Mouse (Mus musculus): ENCODE measurements around the gene Clec11a.

Gene Clec11a

DNA sequence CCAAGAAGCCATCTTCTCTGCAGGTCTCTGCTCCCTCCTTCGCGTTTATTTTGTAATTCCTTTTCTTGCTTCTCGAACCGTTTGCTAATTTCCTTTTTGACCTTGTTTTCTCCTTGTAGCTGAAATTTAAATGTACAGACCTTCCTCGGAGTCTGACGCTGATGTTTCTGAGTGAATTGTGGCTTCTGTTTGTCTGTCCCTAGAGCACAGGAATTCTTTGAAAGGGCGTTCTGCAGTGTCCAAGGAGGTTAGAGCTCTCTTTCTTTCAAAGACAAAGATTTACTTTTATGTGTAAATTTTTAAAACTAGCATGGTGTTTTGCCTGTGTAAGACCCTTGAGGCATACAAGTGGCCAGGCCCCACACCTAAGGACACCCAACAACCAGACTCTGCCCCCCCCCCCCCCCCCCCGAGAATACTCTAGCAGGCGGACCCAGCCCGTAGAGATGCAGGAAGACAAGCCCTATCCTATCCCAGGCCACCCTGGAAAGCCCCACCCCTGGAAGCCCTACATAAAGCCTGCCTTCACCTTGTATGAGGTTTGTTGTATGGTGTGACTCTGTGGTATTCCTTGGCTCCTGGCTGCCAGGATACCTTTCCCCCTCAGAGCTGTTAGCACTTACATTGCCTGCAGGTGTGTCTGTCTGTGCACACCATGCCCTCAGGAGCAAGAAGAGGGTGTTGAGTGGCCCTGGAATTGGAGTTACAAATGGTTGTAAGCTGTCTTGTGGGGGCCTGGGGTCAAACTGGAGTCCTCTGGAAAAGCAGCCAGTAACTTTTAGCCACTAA lies 30.0 kb downstream of the Clec11a start:
- no peak for DNase-seq

DNA sequence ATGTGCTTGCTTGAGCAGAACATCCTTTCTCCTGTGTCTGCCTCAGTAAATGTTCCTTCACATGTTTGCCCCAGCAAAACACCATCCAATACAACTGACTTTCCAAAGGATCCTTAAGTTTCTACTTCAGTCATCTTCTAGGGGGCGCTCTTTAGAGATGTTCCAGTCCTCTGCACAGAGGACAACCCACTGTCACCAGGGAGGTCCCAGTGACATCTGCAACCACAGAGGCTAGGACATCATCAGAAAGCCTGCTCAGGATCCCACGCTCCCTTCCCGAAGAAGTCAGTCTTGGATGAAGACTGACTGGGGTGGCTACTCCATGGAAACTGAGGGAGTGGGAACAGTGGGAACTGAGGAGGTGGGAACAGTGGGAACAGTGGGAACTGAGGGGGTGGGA lies 31.2 kb downstream of the Clec11a start:
- no peak for DNase-seq

- DNase-seq, result no peak
Measured at GRCm38 (mm10) chr7:44274096-44274495, 32.6 kb downstream of the Clec11a start.

DNA sequence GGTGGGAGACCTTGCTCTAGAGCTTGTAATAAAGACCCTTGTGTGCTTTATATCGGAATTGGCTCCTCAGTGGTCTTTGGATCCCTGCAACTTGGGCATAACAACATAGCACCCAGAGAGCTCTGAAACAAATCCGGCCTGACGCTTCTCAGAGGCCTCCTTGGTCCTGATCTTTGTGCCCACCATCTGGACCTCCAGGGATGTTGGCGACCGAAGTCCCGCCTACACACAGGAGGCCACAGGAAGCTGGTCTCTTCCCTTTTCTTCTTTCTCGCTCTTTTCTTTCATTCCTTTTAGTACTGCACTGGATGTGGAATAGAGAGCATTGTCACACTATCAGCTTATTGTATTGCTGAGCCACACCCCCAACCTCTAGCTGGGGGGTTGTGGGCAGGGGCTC lies 33.3 kb downstream of the Clec11a start:
- DNase-seq, result no peak

DNA sequence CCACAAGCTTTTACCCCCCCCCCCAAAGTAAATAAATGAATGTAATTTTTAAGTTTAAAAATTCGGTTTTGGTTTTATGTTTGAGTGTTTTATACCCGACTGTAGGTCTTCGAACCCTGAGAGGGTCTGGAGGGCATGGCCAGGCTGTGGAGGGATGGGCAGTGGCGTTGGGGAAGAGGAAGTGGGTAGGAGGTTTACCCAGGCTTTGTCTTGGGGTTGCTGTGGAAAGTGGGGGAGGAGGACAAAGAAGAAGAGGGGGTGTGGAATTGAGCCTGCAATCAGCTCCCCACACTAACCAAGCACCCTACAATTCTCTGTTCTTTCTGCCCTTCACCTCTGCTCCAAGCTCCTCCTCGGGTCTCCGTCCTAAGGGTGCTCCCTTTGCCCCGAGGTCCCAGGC lies 34.2 kb downstream of the Clec11a start:
- DNase-seq, result no peak

DNA sequence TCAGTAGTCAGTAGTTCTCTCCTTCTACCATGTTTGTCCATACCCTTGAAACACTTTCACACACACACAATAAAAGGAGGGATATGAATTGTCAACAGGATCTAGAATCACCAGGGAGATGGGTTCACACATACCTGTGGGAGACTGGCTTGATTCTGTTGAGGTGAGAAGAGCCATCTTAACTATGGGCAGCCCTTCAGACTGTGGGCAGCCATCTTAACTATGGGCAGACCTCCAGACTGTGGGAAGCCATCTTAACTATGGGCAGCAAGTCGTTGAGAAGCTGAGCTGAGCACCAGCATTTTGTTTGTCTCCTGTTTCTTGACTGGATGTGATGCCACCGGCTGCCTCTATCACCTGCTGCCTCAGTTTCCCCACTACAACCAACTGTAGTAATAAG lies 35.4 kb downstream of the Clec11a start:
- no peak for DNase-seq

DNA sequence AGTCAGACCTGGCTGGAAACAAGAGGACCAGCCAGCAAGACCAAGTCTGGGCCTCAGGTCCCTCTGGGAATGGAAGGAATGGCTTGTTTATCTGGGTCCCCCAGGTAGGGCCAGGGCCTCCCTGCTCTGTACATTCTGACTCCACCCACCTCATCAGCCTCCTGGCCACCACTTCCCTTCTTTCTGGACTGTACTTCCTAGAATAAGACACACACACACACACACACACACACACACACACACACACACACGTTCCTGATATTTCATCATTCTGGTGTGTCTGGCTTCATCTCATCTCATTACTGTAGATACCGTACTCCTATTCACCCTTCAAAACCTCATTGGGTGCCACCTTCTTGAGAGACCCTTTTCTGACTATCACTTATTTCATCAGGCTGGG lies 37.3 kb downstream of the Clec11a start:
- DNase-seq, result no peak

DNA sequence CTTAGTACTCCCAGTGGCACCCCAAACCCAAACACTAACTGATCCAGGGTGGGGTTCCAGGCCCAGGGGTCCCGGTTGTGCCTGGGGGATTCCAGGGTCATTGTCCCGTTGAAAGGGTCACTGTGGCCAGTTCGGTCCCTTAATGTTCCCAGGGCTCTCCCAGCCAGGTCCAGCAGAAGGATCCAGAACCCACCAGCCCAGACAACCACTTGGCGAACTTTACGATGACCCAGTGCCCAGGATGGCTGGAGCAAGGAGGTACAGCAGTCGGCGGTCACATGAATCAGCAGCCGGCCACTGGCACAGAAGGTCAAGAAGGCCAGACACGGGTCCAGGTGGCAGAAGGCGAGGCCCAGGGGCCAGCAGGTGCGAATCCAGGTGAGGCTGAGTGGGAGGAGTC lies 38.6 kb downstream of the Clec11a start:
- DNase-seq, result no peak

DNA sequence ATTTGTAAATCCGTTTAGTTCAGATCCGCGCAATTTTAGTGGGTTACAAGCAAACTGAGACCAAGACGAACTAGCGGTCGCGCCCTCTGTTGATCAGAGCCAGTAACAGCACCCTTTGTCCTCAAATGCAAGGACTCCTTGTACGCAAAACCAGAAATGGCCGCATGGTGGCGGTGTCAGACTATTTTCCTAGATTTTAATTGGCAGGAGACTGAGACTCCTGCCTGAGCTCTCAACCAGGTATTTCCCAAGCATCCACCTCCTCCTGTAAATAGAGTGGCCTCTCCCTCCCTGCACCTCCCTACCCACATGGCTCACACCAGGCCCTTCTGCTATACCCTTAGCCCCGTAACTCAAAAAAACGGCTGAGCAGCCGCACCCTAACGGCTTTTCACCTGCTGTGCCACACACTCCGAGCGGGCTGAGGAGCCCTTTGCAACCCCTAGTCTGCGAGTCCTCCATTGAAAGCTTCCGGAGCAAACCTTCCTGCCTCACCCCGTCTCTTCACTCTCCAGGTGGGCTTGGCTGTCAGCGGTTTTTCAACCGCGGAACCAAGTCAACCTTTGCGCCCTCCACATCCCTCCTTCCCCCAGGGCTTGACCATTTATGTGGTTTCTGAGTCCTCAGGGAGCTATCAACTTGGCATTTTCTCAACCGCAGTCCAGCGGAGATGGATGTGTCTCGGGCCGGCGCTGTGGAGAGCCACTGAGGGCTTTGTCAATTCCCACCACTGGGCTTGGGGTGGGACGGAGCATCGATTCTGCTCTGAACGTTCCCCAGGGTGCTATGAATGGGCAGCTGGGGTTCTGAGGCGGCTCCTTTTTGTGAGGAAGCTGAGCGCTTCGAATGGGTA lies 43.7 kb downstream of the Clec11a start:
- peak; percentile 89 to 96 for DNase-seq

GRCm38 (mm10) chr7:44261147-44261546 lies 45.6 kb downstream of the Clec11a start, which contains the start of gene Gm15517:
Gm15517 (plus strand) TSS chr7:44261447.
- DNase-seq, result no peak

GRCm38 (mm10) chr7:44260410-44260809 lies 46.3 kb downstream of the Clec11a start:
- no peak for DNase-seq

- DNase-seq, result no peak
Measured at GRCm38 (mm10) chr7:44257278-44257677, 49.4 kb downstream of the Clec11a start, which contains the start of gene Acp4. Acp4 (minus strand) TSS chr7:44257378.

DNA sequence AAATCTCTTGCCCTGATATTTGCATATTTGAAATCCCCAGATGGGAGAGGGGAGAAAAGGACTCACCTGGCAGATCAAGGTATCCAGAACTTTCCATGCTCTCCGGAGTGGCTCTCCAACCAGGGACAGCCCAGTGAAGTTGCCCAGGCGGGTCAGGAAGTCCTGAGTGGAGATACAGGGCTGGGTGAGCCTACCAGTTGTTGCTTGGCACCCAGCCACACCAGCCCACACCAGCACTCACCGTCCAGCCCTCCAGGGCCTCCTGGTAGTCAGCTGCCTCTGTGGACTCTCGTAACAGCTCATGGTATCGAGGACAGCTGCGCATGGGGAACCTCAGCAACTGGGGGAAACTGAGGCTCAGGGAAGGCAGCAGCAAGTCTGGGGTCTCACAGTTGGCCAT lies 51.8 kb downstream of the Clec11a start:
- DNase-seq, result no peak

DNA sequence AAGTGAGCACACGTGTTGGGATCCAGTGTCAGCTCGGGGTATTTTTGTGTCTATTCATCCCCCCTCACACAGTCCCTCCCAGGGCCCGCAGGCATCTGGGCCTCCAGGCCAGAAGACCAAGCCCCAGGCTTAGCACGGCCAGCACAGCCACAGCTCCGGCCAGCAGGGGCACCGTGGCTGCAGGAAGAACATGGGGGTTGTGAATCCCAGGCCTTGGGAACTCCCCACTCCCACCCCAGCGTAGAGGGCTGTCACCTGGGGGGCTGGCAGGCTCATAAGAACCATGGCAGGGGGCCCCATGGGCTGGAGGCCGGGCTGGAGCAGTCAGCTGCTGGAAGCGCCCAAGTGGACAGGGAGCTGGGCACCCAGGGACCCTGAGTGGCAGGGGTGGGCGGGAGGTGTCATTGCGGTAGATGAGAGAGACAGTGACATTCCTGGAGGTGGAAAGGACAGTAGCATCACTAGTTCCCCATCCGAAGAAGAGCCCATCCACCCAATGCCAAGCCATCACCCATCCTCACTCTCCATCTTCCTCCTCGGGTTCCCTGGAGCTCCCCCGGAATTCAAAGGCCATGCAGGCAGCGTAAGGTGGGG lies 53.6 kb downstream of the Clec11a start:
- no peak for DNase-seq
